Mouse (Mus musculus): ENCODE measurements at regions not wholly inside any gene's neighbourhood (a gene's known extent, or its start where the extent isn't known, plus 50 kb on each side); places are given as distances from the start of the nearest gene placed in this dataset.

DNA sequence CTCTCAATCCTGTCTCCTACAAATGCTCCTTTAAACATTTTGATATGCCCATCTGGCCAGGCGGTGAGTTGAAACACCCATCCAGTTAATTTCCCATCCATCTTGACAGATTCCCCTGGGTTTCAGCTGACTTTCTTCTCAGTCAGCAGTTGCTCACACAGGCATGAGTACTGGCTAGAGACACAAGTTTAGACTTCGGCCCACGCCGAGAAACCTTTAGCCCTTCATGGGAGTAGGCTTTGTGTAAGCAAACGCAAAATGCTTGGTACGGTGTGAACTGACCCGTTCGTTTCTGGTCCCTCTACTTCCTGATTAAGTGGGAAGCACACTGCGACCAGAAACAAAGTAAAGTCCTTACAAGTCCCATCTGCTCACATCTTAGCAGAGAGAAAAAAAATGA, 401.6 kb downstream of the Rapgef2 start:
- H3K27me3 ChIP-seq (ENCODE audit: control insufficient read depth, insufficient read depth, low read length): no peaks in the 10 kb centered on the region
- H3K4me1 ChIP-seq (ENCODE audit: control insufficient read depth, insufficient read depth, low read length): no peaks in the 10 kb centered on the region
- 79% methylated on average over 9 of the region's 9 CpGs for WGBS
- H3K9me3 ChIP-seq (ENCODE audit: control insufficient read depth, low read length): no peaks in the 10 kb centered on the region
- H3K9ac ChIP-seq (replicated peaks; ENCODE audit: low read depth, low read length): no peak overlapping the region
- H3K4me2 ChIP-seq (ENCODE audit: low read depth, low read length): no peak overlapping the region
- H3K4me3 ChIP-seq (ENCODE audit: low read depth, low read length): no peak overlapping the region
- no peak overlapping the region for H3K27ac ChIP-seq (ENCODE audit: low read depth, low read length)
- no peaks in the 10 kb centered on the region for H3K36me3 ChIP-seq (ENCODE audit: control insufficient read depth, insufficient read depth, low read length)
- no peak for ATAC-seq (ENCODE audit: low read depth)

DNA sequence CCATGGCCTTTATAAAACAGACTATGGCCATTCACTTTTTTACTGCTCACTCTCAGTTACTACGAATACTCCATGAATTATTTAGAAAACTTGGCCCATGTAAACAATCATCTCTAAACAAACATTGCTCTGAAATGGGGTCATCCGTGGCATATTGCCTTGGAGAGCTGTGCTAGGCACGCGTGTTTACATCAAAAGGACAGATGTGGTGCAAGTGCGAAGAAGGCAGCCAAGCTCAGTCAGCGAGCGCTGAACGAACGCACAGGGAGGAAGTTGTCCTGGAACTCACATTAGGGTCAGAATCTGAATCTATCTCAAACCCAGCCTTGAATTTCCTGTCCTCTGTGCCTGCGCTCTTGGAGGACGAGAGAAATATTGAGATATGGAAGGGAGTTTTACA, 402.3 kb downstream of the Rapgef2 start:
- ATAC-seq (ENCODE audit: low read depth): no peak
- 82% methylated on average over 11 of the region's 11 CpGs for WGBS

DNA sequence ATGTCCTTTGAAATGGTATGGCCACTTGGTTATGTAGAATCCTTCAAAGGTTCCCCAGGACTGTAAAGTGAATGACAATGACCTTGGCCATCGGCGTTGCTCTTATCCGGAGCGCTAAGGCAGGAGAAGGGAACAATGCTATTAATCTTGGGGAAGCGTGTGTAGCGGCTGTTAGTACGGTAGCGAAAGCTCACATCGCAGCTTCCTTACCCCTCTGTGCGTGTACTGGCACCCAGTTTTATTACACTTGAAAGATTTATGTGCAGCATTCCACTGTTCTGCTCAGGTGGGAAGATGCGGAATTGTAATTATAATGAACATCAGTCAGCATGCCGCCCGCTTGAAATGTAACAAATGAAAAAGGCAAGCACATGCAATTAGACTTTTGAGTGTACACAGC, 406.2 kb downstream of the Rapgef2 start:
- Histone ChIP-seq H3K9me3 (ENCODE audit: control insufficient read depth, low read length) (no peaks in the 10 kb centered on the region), H3K4me2 (ENCODE audit: low read depth, low read length) (peak overlapping the region; percentile 19; the same call in 1 of the 2 replicates), H3K4me3 (ENCODE audit: low read depth, low read length) (no peak overlapping the region), H3K36me3 (ENCODE audit: control insufficient read depth, insufficient read depth, low read length) (no peaks in the 10 kb centered on the region), H3K4me1 (ENCODE audit: control insufficient read depth, insufficient read depth, low read length) (no peaks in the 10 kb centered on the region), H3K9ac (replicated peaks; ENCODE audit: low read depth, low read length) (no peak overlapping the region), H3K27me3 (ENCODE audit: control insufficient read depth, insufficient read depth, low read length) (no peaks in the 10 kb centered on the region), H3K27ac (ENCODE audit: low read depth, low read length) (no peak overlapping the region)
- WGBS: 38% methylated on average over 13 of the region's 13 CpGs
- peak; percentile 87 for ATAC-seq (ENCODE audit: low read depth)

More for the DNA sequence above, 402.3 kb downstream of the Rapgef2 start:
- Histone ChIP-seq H3K9ac (replicated peaks; ENCODE audit: low read depth, low read length) (no peak overlapping the region), H3K27me3 (ENCODE audit: control insufficient read depth, insufficient read depth, low read length) (no peaks in the 10 kb centered on the region), H3K9me3 (ENCODE audit: control insufficient read depth, low read length) (no peaks in the 10 kb centered on the region), H3K4me1 (ENCODE audit: control insufficient read depth, insufficient read depth, low read length) (no peaks in the 10 kb centered on the region), H3K36me3 (ENCODE audit: control insufficient read depth, insufficient read depth, low read length) (no peaks in the 10 kb centered on the region), H3K4me3 (ENCODE audit: low read depth, low read length) (no peak overlapping the region), H3K4me2 (ENCODE audit: low read depth, low read length) (no peak overlapping the region), H3K27ac (ENCODE audit: low read depth, low read length) (no peak overlapping the region)

DNA sequence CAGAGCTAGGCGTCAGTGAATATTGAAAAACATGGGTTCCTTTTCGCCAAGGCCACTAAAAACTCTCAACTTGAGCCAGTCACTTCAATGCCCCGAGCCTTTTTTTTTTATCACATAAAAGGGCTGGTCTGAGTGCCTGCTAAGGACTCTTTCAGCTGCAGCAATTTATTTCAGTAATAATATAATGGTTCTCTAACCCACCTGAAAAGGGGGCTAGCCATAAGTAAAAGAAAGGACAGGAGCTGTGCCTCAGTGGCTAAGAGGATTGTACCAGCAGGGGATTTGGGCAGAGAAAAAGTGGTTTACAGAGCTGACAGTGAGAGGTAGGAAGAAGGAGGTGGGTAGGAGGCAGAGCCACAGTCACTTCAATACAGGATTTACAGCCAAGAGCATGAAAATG, 409.0 kb downstream of the Rapgef2 start:
- WGBS: 47% methylated on average over 3 of the region's 3 CpGs

DNA sequence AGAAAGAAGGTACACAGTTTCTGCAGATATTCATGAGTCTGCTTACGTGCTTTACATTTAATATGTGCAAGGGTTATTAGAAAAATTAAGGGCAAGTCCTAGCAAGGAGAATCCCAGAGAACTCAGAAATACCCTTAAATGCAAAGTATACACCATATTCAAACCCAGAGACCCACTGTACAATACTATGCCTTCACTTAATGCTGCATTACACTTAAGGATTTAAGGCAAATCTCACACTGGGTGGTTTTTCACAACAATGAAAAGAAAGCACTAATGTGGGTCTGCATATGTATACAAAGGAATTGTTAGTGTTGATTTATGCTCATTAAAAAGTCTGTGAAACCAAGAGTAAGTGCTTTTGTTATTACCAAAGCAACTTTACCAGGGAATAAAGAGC, 419.4 kb downstream of the Rapgef2 start:
- H3K4me1 ChIP-seq (ENCODE audit: control insufficient read depth, insufficient read depth, low read length): peaks cover 5% of the 10 kb centered on the region; the same call in 1 of the 2 replicates
- H3K9ac ChIP-seq (replicated peaks; ENCODE audit: low read depth, low read length): no peak overlapping the region
- no peaks in the 10 kb centered on the region for H3K27me3 ChIP-seq (ENCODE audit: control insufficient read depth, insufficient read depth, low read length)
- no peak overlapping the region for H3K4me3 ChIP-seq (ENCODE audit: low read depth, low read length)
- peak; percentile 24; the same call in 1 of the 2 replicates for ATAC-seq (ENCODE audit: low read depth)
- H3K4me2 ChIP-seq (ENCODE audit: low read depth, low read length): no peak overlapping the region
- H3K27ac ChIP-seq (ENCODE audit: low read depth, low read length): no peak overlapping the region
- no peaks in the 10 kb centered on the region for H3K9me3 ChIP-seq (ENCODE audit: control insufficient read depth, low read length)
- WGBS: 33% methylated on average over 1 of the region's 1 CpGs
- no peaks in the 10 kb centered on the region for H3K36me3 ChIP-seq (ENCODE audit: control insufficient read depth, insufficient read depth, low read length)

More for the DNA sequence above, 409.0 kb downstream of the Rapgef2 start:
- Histone ChIP-seq H3K4me1 (ENCODE audit: control insufficient read depth, insufficient read depth, low read length) (no peaks in the 10 kb centered on the region), H3K27me3 (ENCODE audit: control insufficient read depth, insufficient read depth, low read length) (no peaks in the 10 kb centered on the region), H3K9ac (replicated peaks; ENCODE audit: low read depth, low read length) (no peak overlapping the region), H3K4me3 (ENCODE audit: low read depth, low read length) (no peak overlapping the region), H3K27ac (ENCODE audit: low read depth, low read length) (no peak overlapping the region), H3K9me3 (ENCODE audit: control insufficient read depth, low read length) (no peaks in the 10 kb centered on the region), H3K4me2 (ENCODE audit: low read depth, low read length) (no peak overlapping the region), H3K36me3 (ENCODE audit: control insufficient read depth, insufficient read depth, low read length) (no peaks in the 10 kb centered on the region)
- no peak for ATAC-seq (ENCODE audit: low read depth)

DNA sequence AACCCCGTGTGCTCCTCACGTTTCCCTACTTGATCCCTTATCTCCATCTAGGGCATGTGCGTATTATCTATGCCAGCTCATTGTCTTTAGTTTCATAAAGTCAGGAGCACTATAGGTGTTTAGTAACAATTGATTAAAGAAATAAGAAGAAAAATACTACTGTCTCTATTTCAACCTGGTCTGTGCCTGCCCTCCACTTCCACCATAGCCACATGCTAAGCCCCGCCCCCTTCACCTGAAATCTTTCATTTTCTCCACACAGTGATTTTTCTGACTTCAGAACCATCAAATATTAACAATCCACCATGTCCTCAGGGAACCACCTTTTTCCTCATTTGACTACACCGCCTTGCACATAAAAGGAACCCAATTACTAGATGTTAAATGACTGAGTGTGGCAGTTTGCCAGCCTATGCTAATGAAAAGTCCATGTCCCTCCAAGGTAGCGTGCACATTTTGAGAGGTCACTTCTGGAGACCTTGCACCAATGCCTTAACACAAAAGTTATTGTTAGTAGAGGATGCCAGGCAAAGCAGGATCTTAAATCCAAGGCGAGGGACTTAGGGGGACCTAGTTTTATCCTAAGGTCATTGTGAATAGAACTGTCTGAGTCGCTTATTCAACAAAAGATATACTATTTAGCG, 420.1 kb downstream of the Rapgef2 start:
- H3K4me1 ChIP-seq (ENCODE audit: control insufficient read depth, insufficient read depth, low read length): peaks cover 5% of the 10 kb centered on the region; the same call in 1 of the 2 replicates
- H3K4me3 ChIP-seq (ENCODE audit: low read depth, low read length): no peak overlapping the region
- no peak overlapping the region for H3K27ac ChIP-seq (ENCODE audit: low read depth, low read length)
- no peaks in the 10 kb centered on the region for H3K27me3 ChIP-seq (ENCODE audit: control insufficient read depth, insufficient read depth, low read length)
- no peaks in the 10 kb centered on the region for H3K9me3 ChIP-seq (ENCODE audit: control insufficient read depth, low read length)
- peak; percentile 56 for ATAC-seq (ENCODE audit: low read depth)
- 42% methylated on average over 9 of the region's 9 CpGs for WGBS
- H3K36me3 ChIP-seq (ENCODE audit: control insufficient read depth, insufficient read depth, low read length): no peaks in the 10 kb centered on the region
- H3K4me2 ChIP-seq (ENCODE audit: low read depth, low read length): no peak overlapping the region
- no peak overlapping the region for H3K9ac ChIP-seq (replicated peaks; ENCODE audit: low read depth, low read length)

DNA sequence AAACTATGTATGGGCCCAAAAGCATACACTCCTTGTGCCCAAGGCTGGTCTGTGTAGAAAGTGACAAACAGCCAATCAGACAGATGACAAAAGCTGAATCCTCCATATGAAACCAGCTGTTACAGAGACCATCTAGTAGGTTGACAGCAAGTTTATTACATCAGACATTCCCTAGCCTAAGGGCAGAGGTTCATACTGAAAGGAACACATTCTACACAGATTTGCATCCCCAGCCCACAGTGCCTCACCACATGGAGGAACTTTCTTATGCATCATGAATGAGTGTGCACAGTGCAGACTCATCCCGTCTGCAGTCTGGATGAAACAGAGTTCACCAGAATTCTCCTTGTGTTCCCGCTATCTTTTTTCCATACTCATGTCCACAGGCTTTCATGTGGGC, 423.3 kb downstream of the Rapgef2 start:
- ATAC-seq (ENCODE audit: low read depth): no peak
- Histone ChIP-seq H3K9ac (replicated peaks; ENCODE audit: low read depth, low read length) (no peak overlapping the region), H3K4me3 (ENCODE audit: low read depth, low read length) (no peak overlapping the region), H3K27ac (ENCODE audit: low read depth, low read length) (no peak overlapping the region), H3K9me3 (ENCODE audit: control insufficient read depth, low read length) (no peaks in the 10 kb centered on the region), H3K27me3 (ENCODE audit: control insufficient read depth, insufficient read depth, low read length) (no peaks in the 10 kb centered on the region), H3K4me2 (ENCODE audit: low read depth, low read length) (no peak overlapping the region), H3K4me1 (ENCODE audit: control insufficient read depth, insufficient read depth, low read length) (peaks cover 5% of the 10 kb centered on the region; the same call in 1 of the 2 replicates), H3K36me3 (ENCODE audit: control insufficient read depth, insufficient read depth, low read length) (no peaks in the 10 kb centered on the region)
- 98% methylated on average over 2 of the region's 2 CpGs for WGBS

DNA sequence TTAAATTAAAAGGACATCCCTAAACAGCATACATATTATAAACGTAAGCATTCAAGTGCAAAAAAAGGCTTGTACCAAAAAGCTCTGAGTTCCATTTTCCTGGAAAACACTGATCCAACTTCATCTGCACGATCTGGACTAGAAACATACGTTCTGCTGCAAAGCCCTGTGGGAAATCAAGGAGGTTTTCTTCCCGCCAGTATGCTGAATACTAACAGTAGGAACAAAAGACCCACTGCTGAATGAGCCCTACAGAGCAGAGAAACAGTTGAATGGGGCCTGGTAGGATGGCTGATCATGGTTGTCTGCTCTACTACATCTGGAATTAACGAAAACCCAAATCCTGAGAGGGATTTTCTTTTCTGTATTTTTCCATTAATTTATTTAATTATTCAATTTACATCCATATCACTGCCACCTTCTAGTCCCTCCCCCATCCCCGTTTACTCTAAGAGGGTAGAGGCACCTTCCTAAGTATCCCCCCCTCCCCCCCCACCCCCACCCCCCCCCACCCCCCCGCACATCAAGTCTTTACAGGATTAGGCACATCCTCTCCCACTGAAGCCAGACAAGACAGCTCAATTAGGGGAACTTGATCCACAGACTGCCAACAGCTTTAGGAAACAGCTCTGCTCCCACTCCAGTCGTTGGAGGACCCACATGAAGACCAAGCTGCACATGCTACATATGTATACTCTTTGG, 439.5 kb downstream of the Rapgef2 start:
- Histone ChIP-seq H3K27ac (ENCODE audit: low read depth, low read length) (no peak overlapping the region), H3K9ac (replicated peaks; ENCODE audit: low read depth, low read length) (no peak overlapping the region), H3K27me3 (ENCODE audit: control insufficient read depth, insufficient read depth, low read length) (no peaks in the 10 kb centered on the region), H3K36me3 (ENCODE audit: control insufficient read depth, insufficient read depth, low read length) (no peaks in the 10 kb centered on the region), H3K9me3 (ENCODE audit: control insufficient read depth, low read length) (no peaks in the 10 kb centered on the region), H3K4me1 (ENCODE audit: control insufficient read depth, insufficient read depth, low read length) (no peaks in the 10 kb centered on the region), H3K4me3 (ENCODE audit: low read depth, low read length) (no peak overlapping the region), H3K4me2 (ENCODE audit: low read depth, low read length) (no peak overlapping the region)
- no peak for ATAC-seq (ENCODE audit: low read depth)
- WGBS: 63% methylated on average over 8 of the region's 8 CpGs

DNA sequence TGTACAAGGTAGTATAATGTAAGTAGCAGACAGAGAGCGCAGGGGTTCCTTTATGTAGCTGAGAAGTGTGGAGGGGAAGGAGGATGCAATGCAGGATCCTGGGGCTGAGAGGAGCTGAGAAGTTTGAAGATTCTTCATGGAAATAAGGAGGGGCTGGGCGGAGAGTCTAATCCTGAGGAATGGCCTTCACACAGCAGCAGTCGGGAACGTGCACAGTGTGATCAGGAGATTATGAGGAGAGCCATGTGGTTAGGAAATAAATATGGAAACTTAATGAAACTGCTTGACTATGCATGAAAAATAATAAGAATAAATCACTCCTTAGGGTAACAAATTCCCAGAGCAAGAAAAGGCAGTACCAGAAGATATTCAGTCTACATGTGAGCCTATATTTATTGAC, 445.1 kb downstream of the Rapgef2 start:
- peak; percentile 44; the same call in 1 of the 2 replicates for ATAC-seq (ENCODE audit: low read depth)
- H3K9ac ChIP-seq (replicated peaks; ENCODE audit: low read depth, low read length): no peak overlapping the region
- WGBS: 51% methylated on average over 4 of the region's 4 CpGs

More for the DNA sequence above, 445.1 kb downstream of the Rapgef2 start:
- Histone ChIP-seq H3K36me3 (ENCODE audit: control insufficient read depth, insufficient read depth, low read length) (no peaks in the 10 kb centered on the region), H3K9me3 (ENCODE audit: control insufficient read depth, low read length) (no peaks in the 10 kb centered on the region), H3K4me1 (ENCODE audit: control insufficient read depth, insufficient read depth, low read length) (no peaks in the 10 kb centered on the region), H3K27ac (ENCODE audit: low read depth, low read length) (no peak overlapping the region), H3K27me3 (ENCODE audit: control insufficient read depth, insufficient read depth, low read length) (no peaks in the 10 kb centered on the region), H3K4me2 (ENCODE audit: low read depth, low read length) (no peak overlapping the region), H3K4me3 (ENCODE audit: low read depth, low read length) (no peak overlapping the region)

Measured in neural tube, embryonic 14.5 days (tissue).